Mouse (Mus musculus) frontal cortex, adult (tissue): ENCODE data around the gene Slc22a23.

Experiments used
- ATAC-seq: cut with Nextera tagmentation; 2 replicates; pipeline ENCODE4 v1.9.2; 2017; ENCODE audit warnings: mild to moderate bottlenecking, moderate library complexity, mixed read lengths; ENCODE audit not compliant: low TSS enrichment

The Slc22a23 gene

DNA sequence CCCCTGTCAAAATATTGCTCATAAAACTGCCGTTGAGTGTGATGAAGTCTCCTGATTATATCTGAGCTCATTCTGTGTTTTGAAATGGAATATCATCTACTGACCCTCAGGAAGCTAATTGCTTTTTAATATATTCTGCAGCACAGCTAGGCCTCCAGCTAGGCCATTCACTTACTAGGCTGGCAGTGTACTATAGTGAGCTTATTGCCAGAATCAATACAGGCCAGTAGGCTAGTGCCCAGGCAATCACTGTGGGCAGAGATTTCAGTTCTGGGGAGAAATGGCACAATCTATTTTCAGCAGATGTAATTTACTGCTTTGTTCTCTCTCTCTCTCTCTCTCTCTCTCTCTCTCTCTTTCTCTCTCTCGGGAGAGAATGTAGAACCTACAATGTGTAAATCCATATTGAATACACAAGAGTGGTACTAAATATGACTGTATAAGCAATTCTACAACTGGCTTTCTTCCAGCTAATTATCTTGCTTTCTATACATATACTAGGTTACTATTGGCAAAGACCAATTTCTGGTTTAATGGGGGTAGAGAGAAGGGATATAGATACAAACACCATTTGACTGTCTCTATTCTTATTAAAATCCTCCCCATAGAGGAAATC lies 75.5 kb downstream of the Slc22a23 start:
- ATAC-seq, result no peak

DNA sequence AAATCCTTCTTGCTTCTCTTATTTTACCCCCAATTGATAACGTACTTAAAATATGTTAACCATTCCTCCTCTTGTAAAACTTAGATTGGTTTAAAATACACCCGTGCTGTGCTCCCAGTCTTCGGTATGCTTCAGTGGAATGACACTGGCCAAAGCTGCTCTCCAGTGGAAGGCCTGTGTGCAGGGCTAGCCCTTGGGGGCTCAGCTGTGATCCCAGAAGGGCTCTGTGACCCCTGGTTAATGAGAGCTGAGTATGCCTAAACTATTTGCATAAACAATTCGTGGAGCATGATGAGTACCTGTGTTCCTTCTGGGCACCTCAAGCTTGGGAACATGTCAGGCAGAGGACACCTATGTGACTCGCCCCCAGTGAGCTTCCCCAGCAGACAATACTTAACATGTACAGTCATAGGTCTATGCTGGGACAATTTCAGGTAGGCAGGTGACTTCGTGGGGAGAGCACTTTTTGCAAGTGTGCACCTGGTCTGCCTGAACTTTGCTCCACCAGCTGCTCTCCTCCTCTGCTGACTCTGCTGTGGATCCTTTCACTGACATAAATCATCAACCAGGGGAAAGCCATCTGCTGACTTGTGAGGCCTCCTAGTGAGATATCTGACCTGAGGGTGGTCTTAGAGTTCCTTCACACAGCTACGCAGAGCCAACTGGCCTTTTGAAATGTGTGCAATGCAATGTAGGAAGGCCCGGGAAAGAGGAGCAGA lies 77.9 kb downstream of the Slc22a23 start:
- no peak for ATAC-seq

DNA sequence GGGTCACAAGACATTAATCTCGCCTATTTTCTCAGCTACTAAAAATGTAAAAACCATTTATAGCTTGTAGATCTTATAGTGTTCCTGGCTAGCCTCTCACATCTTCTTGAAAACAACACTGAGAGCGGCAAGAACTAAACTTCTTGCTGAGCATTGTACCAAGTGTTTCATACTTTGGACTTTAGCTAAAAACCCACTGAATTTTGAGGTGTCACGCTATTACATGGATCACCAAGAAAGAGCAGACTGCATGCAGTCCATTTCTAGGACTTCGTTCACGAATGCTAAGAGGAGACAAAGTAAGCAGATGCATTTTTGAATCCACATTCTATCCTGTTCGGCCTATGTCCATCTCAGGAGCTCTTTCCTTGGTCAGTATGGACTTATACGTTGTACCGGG lies 78.9 kb downstream of the Slc22a23 start:
- ATAC-seq, result no peak

DNA sequence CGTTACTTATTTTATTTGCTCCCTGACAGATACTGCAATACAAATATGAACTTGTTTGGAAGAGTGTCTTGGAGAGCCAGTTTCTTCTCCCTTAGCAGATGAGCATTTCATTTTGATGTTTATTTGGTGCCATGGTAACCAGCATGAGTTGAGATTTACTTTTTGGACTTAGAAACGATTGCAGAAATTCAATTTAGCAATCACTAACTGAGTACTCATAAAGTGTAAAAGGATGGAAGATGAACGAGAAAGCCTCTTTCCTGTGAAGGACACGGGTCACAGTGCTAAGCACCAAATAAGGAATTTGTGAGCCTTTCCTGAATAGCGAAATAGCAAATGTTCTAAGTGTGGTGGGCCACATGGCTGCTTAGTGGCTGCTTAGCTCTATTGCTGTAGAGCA lies 79.4 kb downstream of the Slc22a23 start:
- no peak for ATAC-seq

DNA sequence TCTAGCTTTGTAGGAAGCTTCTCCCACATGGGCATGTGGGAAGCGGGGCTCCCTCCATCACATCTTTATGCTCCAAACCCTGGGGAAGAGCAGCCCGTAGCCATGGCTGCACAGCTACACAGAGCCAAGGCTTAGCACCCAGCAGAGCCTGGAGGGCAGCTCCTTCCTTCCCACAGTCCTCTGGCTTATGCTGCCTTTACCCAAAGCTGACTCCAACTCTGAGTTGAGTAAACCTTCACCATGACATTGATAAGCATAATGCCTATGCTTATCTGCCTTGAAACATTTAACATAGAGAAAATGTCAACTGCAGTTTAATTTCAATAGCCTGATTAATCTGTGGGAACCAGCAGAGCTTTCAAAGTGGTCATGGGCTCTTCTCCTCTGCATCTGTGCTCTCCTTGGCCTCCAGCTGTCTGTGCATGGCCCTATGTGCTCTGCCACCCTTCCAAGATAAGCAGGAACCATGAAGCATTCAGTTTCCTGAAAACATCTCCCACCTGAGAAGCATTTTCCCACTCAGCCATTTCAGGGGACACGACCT lies 79.9 kb downstream of the Slc22a23 start:
- no peak for ATAC-seq

DNA sequence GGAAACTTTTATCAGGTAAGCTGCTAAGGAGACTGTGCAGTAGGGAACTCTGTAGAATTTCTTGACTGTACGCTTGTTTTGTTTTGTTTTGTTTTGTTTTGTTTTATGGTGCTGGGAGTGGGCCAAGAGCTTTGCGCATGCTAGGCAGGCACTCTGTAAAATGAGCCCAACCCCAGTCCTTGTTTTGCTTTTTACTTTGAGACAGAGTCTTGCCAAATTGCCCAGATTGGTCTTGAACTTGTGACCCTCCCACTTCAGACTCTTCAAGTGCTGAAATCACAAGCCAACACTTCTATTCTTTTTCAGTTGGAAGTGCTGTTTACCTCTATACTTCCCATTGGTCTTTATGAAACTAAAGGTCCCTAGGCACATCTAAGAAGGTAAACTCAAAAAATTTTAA lies 80.5 kb downstream of the Slc22a23 start:
- no peak for ATAC-seq

DNA sequence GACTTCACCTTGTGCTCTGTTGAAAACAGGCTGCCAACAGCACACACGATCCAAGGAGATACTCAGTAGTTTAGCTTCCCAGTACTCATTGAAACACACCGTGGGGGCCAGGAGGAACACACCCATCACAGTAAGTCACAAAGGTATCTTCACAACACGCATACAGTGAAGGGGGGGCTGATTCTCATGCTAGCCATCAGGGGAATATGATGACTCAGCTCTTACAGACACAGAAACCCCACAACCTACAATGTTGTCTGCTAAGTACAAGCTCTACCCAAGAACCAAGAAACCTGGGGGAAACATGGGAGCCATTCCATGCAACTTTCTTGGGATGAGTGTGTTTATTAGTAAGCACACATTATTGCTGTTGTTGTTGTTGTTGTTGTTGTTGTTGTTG lies 86.2 kb downstream of the Slc22a23 start:
- ATAC-seq, result no peak

DNA sequence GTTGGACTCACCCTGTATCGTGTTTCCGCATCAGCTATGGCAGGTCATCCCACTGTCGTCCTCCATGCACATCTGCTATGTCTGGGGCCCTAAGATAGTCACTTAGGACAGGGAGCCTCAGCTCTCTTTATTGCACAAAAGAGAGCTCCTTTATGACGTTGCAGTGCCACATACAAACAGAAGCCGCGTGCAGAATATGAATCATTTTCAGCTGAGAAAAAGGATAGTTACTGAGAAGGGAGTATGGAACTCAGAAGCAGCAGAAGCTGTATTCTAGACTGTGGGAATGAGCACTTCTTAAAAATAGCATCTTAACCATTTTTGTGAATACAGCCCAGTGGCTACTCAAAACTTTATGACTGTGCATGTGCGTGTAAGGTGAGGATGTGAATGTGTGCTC lies 87.8 kb downstream of the Slc22a23 start:
- peak; percentile 70 for ATAC-seq

DNA sequence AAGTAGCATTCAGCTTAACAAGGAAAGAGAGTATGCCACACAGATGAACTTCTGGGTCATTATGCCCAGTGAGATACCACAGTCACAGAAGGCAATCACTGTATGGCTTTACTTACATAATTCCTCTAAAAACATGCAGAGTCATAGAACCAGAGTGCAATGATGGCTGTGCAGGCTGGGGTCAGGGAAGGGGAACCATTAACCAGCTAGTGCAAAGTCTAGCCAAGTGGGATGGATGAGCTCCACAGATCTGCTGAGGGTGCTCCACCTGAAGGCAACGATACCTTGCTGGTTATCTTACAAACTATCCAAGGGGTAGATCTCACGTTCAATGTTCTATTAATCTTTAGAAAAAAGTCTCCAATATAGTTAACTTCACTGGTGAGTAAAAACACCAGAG lies 88.3 kb downstream of the Slc22a23 start:
- ATAC-seq, result no peak

DNA sequence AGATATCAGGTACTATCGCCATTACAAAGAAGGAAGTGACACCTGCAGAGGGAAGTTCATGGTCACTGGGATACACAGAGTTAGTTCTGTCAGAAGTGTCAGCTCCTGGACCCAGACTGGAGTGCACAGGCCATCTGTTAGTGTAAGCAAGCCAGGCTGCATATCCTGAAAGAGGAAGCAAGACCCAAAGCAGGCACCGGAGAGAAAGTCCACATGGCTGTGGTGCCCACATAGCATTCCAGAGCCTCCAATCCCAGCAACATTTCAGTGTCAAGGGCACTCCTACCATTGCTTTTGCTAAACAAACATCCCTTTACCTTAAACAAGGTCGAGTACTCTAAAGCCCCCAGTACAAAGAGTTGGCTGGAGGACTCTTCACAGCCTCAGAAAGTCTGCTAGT lies 89.7 kb downstream of the Slc22a23 start:
- no peak for ATAC-seq

DNA sequence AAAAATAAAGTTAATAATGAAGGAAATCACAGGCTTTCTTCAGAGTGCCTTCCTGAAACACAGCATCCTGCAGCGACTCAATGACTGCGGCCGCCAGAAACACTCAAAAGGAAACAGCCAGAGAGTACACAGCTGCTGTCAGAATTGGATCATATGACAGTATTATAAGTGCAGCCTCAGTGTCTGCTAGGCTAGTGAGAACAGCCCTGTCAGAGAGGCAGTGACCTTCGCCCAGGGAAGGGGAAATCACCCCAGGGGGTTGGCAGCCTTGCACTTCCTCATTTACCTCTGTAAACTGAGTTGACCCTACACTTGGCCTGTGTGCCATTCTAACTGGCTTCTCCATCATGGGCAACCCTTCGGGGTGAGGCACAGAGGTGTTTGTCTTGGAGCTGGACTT lies 90.3 kb downstream of the Slc22a23 start:
- ATAC-seq, result peak; percentile 38; the same call in 1 of the 2 replicates

DNA sequence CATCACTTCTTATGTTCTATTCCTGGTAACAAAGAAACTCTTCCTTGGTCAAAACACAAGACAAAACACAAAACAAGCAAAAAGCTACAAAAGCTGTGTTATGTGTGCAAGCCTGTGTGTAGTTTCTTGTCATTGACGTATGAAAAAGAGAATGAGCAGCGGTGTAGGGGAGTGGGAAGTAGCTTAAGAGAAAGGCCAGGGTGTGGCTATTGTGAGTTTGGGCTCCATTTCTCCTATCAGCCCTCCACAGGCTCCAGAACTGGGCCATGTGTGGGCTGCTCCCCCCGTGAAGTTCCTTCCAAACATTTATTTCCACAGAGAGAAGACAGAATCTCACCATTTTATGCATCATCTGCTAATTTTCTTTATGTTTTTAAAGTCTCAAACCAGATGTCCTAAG lies 91.2 kb downstream of the Slc22a23 start:
- ATAC-seq, result peak; percentile 21

DNA sequence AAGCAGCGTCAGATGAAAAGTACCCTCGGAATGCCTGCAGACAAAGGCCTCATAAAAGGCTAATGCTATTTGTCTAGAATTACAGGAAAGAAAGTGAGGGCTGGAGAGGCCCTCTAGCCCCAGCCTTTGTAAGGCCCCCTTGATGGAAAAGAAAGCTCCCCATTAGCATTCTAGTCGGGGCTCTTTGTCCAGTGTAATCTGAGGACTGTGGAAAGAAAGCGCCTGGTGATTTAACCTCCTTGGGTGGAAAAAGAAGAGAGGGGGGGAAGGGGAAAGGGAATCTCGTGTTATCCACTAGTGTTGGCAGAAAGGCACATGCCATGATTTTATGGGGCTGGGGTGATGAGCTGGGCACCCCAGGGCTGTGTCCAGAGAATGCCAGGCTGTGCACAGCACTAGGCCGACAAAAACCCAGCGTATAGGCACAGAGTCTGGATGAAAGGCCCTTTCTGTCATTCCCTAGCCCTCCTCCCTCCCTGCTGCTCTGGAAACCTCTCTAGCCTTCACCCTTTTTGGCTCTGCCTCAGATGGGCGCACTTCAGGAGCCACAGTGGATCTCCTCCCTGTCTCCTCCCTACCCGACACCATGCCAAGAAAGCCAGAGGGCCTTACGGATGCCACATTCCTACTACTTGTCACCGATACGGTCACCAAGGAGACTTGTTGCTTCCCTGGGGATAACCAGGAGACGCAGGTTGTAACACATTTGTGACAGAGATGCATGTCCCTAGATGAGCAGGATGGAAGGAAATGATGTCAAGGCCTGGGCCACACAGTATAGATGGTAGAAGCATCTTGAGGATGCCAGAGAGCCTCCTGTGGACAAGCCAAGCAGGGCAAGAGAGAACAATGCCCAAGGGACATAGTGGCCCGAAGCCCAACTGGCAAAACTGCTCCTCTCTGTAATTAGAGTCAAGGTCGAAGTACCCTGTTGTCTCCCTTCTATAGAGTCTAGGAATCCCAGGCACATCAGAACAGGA lies 95.8 kb downstream of the Slc22a23 start:
- ATAC-seq, result peak; percentile 22; the same call in 1 of the 2 replicates

DNA sequence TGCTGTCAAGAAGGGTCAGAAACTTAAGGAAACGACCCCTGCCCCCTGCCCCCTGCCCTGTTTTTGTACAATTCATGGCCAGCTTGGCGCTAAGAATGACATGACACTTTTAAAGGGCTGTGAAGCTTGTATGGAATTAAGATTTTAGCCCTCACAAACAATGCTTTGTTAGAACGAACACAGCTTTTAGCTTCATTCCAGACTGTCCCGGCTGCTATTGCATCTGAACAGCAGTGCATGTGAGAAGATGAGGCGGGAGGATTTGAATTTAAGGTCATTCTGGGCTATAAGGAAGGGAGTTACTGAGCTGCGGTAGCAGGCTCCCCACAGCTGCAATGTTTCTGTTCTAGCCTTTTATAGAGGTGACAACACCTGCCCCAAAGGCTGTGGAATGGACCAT lies 96.9 kb downstream of the Slc22a23 start:
- ATAC-seq, result no peak

DNA sequence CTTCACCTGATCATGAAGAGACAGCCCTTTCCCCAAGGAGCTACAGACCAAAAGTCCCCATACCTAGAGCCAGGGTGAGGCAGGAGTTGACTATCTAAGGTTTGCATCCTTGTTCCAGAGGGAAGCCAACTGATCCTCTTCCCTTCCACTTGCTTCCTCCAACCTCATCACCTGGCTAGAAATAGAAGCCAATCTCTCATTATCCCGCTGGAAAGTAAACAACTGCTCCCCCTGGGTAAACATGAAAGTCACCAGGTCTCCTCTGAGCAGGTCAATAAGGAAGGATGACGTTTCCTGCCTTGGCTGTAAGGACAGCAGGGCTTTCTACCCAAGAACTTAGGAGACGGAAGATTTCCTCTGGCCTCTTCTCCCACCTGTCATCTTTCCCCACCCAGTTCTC lies 98.2 kb downstream of the Slc22a23 start:
- ATAC-seq, result no peak

DNA sequence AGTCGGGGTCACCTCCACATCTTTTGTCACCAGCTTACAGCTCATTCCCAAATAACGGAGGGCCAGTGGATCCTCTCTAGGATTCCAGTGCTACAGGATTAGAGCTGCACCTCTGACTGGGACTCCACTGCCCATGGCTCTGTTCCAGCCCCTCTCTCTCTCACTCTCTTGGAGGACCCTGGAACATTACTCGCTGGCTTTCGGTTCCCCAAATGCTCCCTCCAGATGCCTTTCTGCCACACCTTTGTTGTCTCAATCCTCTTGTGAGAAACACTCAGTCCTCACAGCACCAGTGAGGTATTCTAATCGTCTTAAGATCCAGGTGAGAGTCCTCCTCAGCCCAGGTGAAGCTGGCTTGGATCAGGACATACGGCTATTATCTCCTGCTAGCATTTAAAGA lies 99.8 kb downstream of the Slc22a23 start:
- no peak for ATAC-seq

DNA sequence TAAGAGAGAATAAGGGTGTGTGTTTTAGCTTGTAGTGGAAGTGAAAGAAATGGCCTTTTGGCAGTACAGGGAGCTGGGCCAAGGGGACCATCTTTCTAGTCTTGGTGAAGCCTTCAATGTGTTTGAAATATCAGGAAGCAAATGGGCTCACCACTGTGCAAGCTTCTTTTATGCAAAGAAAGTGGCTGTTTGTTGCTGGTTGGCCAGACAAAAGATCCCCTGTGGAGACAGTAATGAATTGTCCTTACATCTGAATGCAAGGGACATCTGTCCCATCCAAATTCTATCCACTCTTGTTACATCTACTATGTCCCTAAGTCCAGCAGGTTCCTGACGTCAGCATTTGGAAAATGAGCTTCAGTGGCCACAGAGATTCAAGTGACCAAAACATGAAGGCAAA lies 100.8 kb downstream of the Slc22a23 start:
- 0 out of 2 replicates have a peak, but pooled peaks have one; percentile 14 for ATAC-seq

DNA sequence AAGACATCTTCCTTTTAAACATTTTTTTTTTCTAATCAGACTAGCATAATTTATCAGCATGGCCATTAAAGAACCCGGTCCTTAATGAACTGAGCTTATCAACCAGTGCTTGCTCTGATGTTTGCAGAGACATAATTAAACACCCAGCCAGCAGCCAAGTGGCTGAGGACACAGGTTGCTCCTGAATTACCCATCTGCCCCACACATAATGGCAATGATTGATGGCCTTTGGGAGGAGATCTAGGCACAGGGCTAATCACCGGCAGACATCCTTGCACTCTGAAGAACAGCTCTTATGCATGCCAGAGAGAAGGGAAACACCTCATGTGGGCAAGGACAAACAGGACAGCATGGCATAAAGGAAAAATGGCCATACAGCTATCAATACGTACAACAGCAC lies 102.8 kb downstream of the Slc22a23 start:
- ATAC-seq, result no peak

DNA sequence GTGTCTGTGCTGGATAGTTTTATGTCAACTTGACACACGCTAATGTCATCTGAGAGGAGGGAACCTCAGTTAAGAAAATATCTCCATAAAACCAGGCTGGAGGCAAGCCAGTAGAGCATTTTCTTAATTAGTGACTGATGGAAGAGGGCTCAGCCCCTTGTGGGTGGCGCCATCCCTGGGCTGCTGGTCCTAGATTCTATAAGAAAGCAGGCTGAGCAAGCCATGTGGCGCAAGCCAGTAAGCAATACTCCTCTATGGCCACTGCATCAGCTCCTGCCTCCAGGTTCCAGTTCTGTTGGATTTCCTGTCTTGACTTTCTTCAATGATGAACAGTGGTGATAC lies 104.9 kb downstream of the Slc22a23 start:
- ATAC-seq, result no peak

DNA sequence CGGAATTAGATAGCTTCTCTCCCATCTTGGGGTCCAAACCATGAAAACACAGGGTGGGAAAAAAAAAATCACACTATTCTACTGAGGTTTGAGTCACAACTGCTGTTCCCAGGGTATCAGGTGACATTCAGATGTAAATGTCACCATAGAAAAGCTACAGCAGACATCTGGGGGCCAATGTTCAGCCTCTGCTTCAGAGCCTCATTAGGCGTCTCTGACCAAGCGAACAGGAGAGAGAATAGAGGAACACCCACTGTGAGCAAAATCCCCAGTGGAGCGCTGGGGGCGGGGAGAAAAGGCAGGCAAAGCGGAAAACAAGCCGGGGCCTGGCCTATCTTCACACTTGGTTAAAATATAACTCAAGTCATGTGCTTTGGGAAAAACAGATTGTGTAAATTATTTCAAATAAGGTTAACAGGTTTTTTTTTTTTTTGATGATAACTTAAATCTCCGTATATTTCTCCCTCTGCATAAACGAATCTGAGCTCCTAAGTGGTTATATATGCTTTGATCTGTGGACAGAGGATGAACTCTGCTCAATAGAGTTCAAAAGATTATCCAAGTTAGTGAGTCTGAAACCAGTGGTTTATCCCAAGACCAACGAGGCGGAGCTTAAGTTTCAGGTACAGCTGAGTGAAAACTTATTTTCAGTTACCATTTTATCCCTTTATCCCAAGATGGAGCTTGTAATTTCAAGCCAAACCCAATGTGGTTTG lies 105.5 kb downstream of the Slc22a23 start:
- ATAC-seq, result no peak

DNA sequence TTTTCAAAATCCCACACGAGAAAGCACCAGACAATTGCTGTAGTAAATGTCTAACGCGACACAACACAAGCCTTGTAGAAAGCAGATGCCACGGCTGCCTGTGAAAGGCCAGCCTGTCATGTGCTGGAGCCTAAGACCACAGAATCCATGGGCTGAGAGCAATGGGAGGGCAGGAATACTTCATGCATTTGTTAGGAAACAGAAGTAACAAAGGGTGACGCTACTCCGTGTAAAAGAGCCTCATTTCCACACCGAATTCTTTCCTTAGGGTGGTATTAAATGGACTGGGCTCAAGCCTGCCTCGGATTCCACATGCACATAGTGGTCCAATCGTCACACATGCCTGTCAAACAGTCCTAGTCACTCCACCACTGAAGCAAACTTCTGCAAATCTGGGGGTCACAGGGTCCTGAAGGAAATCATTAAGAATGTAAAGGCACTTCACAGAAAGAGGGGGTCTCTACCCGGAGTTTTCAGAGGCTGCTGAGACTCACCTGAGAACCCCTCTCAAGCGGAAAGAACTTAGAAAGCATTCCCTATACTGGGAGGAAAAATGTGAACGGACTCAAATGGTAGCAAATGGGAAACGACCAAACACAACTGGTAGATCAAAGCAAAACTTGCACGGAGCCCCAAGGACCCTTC lies 106.2 kb downstream of the Slc22a23 start:
- ATAC-seq, result no peak
